Comparison of ENCODE assay signal across 19 mouse cellular contexts in the genomic region with DNA sequence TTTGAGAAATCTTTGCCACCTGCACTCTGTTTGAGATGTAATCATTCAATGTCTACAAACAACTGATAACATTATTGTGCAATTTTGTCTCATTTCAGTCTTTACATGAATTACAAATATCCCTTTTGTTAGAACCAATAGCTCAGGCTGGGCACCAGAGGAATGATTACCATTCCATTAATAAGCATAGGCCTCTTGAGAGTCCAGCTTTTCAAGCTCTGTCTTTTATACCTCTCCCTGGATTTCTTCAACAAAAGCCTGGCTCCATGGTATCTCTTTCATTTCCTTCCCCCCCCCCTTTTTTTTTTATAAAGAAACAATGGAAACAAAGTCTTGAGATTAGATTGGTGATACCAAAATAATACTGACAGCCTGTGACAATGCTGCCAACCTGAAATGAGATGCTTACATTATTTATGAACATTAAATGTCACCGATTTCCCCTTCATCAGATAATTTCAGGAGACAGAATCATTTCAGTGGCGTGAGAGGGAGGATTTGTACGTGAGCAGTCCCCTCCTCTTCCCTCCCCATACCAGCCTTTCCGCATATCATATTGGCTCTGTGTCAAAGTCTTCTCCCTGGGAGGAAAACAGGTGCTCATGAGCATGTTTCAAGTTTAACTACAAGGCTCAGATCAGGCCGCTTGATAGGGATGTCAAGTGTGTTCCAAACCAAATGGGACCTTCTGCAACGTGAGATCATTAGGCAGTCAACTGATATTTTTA.
DNase-seq lines count a peak whose midpoint lies in the region; ATAC-seq and TF ChIP-seq lines count a peak whose summit lies in the region.
"Had no signal": no experiment of that assay in that cellular context is flagged by ENCODE, and none has a peak within 500 bp of the region (broad histone marks: within the 10 kb centered on the region; RNA-seq: fewer than 3 reads in every experiment).

No protein-coding gene starts in this region.

- TF ChIP-seq CTCF in forebrain, postnatal 0 days (IDR thresholded peaks at IDR 0.05; ENCODE audit: low read depth): no peak
- TF ChIP-seq CTCF in left cerebral cortex, adult 2 months (IDR thresholded peaks at IDR 0.05): no peak

- no peak overlapping the region for H3K9ac ChIP-seq in forebrain, embryonic 11.5 days (ENCODE audit: low read length)
- no peak overlapping the region for H3K9ac ChIP-seq in forebrain, postnatal 0 days
- H3K9ac ChIP-seq in forebrain, embryonic 14.5 days (ENCODE audit: low read length): no peak overlapping the region
- no peak overlapping the region for H3K9ac ChIP-seq in hindbrain, embryonic 16.5 days (ENCODE audit: low read depth, low read length)
- no peak overlapping the region for H3K9ac ChIP-seq in midbrain, embryonic 16.5 days (ENCODE audit: low read depth, low read length)
- H3K9ac ChIP-seq: limb, embryonic 15.5 days had no signal

- intact Hi-C loops in left cerebral cortex, adult 2 months (cut with DNase I): no loop called here

- no peaks in the 10 kb centered on the region for H3K9me3 ChIP-seq in forebrain, embryonic 11.5 days (ENCODE audit: control insufficient read depth, low read length)
- H3K9me3 ChIP-seq in forebrain, postnatal 0 days (ENCODE audit: low read length): no peaks in the 10 kb centered on the region
- no peaks in the 10 kb centered on the region for H3K9me3 ChIP-seq in forebrain, embryonic 14.5 days (replicated peaks; ENCODE audit: control insufficient read depth, low read length)
- H3K9me3 ChIP-seq in hindbrain, embryonic 16.5 days (ENCODE audit: control insufficient read depth, low read length): no peaks in the 10 kb centered on the region
- no peaks in the 10 kb centered on the region for H3K9me3 ChIP-seq in midbrain, embryonic 16.5 days (replicated peaks; ENCODE audit: control insufficient read depth, low read length, poor library complexity, severe bottlenecking)
- H3K9me3 ChIP-seq: heart, embryonic 10.5 days; limb, embryonic 15.5 days had no signal

- H3K27me3 ChIP-seq in forebrain, embryonic 11.5 days (ENCODE audit: control insufficient read depth, insufficient read depth, low read length): no peaks in the 10 kb centered on the region
- H3K27me3 ChIP-seq in forebrain, postnatal 0 days (ENCODE audit: insufficient read depth, low read length): no peaks in the 10 kb centered on the region
- H3K27me3 ChIP-seq in forebrain, embryonic 14.5 days (replicated peaks; ENCODE audit: control insufficient read depth, insufficient read depth, low read length): no peaks in the 10 kb centered on the region
- no peaks in the 10 kb centered on the region for H3K27me3 ChIP-seq in hindbrain, embryonic 16.5 days (replicated peaks; ENCODE audit: control insufficient read depth, insufficient read depth, low read length)
- H3K27me3 ChIP-seq in midbrain, embryonic 16.5 days (ENCODE audit: control insufficient read depth, insufficient read depth, low read depth, low read length): no peaks in the 10 kb centered on the region
- H3K27me3 ChIP-seq: limb, embryonic 15.5 days had no signal

- no peak for DNase-seq in forebrain, embryonic 11.5 days (ENCODE audit: low spot score)
- DNase-seq in forebrain, postnatal 0 days: no peak
- peak; percentile 60 for DNase-seq in forebrain, embryonic 14.5 days (ENCODE audit: low spot score)
- DNase-seq in layer of hippocampus, postnatal 10 days (ENCODE audit: low spot score in 2 of 2): no peak
- DNase-seq in thymus, postnatal 4 days: no peak
- DNase-seq in left cerebral cortex, adult 2 months (ENCODE audit: extremely low spot score in 1 of 2, low spot score in 2 of 2): no peak
- DNase-seq: adrenal gland, adult 2 months; cerebellum, adult 11 months; cerebellum, postnatal 36 days; gastrocnemius, postnatal 36 days; heart, postnatal 10 days; kidney, adult 8-10 months; kidney, postnatal 36 days; lung, postnatal 10 days had no signal

- H3K4me3 ChIP-seq in forebrain, embryonic 11.5 days (ENCODE audit: low read depth, low read length): no peak overlapping the region
- H3K4me3 ChIP-seq in forebrain, postnatal 0 days (ENCODE audit: low read depth, low read length): no peak overlapping the region
- no peak overlapping the region for H3K4me3 ChIP-seq in forebrain, embryonic 14.5 days (ENCODE audit: low read depth, low read length)
- H3K4me3 ChIP-seq in hindbrain, embryonic 16.5 days (ENCODE audit: low read length): no peak overlapping the region
- H3K4me3 ChIP-seq in midbrain, embryonic 16.5 days (ENCODE audit: low read depth, low read length): no peak overlapping the region
- H3K4me3 ChIP-seq in left cerebral cortex, adult 2 months: no peak overlapping the region
- H3K4me3 ChIP-seq: heart, embryonic 10.5 days; limb, embryonic 15.5 days had no signal

- WGBS in forebrain, embryonic 11.5 days: 35% methylated on average over 6 of the region's 6 CpGs
- 12% methylated on average over 6 of the region's 6 CpGs for whole genome bisulfite sequencing in forebrain, postnatal 0 days
- WGBS in forebrain, embryonic 14.5 days: 20% methylated on average over 6 of the region's 6 CpGs
- WGBS in hindbrain, embryonic 16.5 days: 19% methylated on average over 6 of the region's 6 CpGs
- WGBS in midbrain, embryonic 16.5 days: 11% methylated on average over 6 of the region's 6 CpGs

- H3K4me2 ChIP-seq in forebrain, embryonic 11.5 days (ENCODE audit: low read depth, low read length, severe bottlenecking): no peak overlapping the region
- H3K4me2 ChIP-seq in forebrain, postnatal 0 days (ENCODE audit: low read depth): no peak overlapping the region
- H3K4me2 ChIP-seq in forebrain, embryonic 14.5 days (ENCODE audit: low read length): no peak overlapping the region
- H3K4me2 ChIP-seq in hindbrain, embryonic 16.5 days (ENCODE audit: low read length): no peak overlapping the region
- no peak overlapping the region for H3K4me2 ChIP-seq in midbrain, embryonic 16.5 days (ENCODE audit: low read length)
- H3K4me2 ChIP-seq: limb, embryonic 15.5 days had no signal

- H3K36me3 ChIP-seq in forebrain, embryonic 11.5 days (ENCODE audit: control insufficient read depth, insufficient read depth, low read length): no peaks in the 10 kb centered on the region
- H3K36me3 ChIP-seq in forebrain, postnatal 0 days (ENCODE audit: insufficient read depth): no peaks in the 10 kb centered on the region
- H3K36me3 ChIP-seq in forebrain, embryonic 14.5 days (ENCODE audit: control insufficient read depth, insufficient read depth, low read length): no peaks in the 10 kb centered on the region
- no peaks in the 10 kb centered on the region for H3K36me3 ChIP-seq in hindbrain, embryonic 16.5 days (ENCODE audit: control insufficient read depth, insufficient read depth, low read length)
- no peaks in the 10 kb centered on the region for H3K36me3 ChIP-seq in midbrain, embryonic 16.5 days (ENCODE audit: control insufficient read depth, insufficient read depth, low read length)
- H3K36me3 ChIP-seq: heart, embryonic 10.5 days; limb, embryonic 15.5 days had no signal

- no peaks in the 10 kb centered on the region for H3K4me1 ChIP-seq in forebrain, embryonic 11.5 days (replicated peaks; ENCODE audit: control insufficient read depth, insufficient read depth, low read length)
- H3K4me1 ChIP-seq in forebrain, postnatal 0 days (ENCODE audit: insufficient read depth): no peaks in the 10 kb centered on the region
- H3K4me1 ChIP-seq in forebrain, embryonic 14.5 days (ENCODE audit: control insufficient read depth, insufficient read depth, low read length): 0 out of 2 replicates have a peak, but pooled peaks cover 3% of the 10 kb centered on the region
- no peaks in the 10 kb centered on the region for H3K4me1 ChIP-seq in hindbrain, embryonic 16.5 days (ENCODE audit: control insufficient read depth, insufficient read depth, low read depth, low read length)
- H3K4me1 ChIP-seq in midbrain, embryonic 16.5 days (ENCODE audit: control insufficient read depth, insufficient read depth, low read length): no peaks in the 10 kb centered on the region
- H3K4me1 ChIP-seq: heart, embryonic 10.5 days; limb, embryonic 15.5 days had no signal

- no peak overlapping the region for H3K27ac ChIP-seq in forebrain, embryonic 11.5 days (ENCODE audit: low read depth, low read length)
- no peak overlapping the region for H3K27ac ChIP-seq in forebrain, postnatal 0 days (ENCODE audit: low read depth, low read length)
- no peak overlapping the region for H3K27ac ChIP-seq in forebrain, embryonic 14.5 days (ENCODE audit: low read depth, low read length)
- no peak overlapping the region for H3K27ac ChIP-seq in hindbrain, embryonic 16.5 days (ENCODE audit: low read depth, low read length)
- H3K27ac ChIP-seq in midbrain, embryonic 16.5 days (ENCODE audit: low read length): no peak overlapping the region
- H3K27ac ChIP-seq in left cerebral cortex, adult 2 months: no peak overlapping the region
- H3K27ac ChIP-seq: heart, embryonic 10.5 days; limb, embryonic 15.5 days had no signal

- peak; percentile 71; the same call in 1 of the 2 replicates for ATAC-seq in forebrain, embryonic 11.5 days (replicated peaks; ENCODE audit: low FRiP score)
- no peak for ATAC-seq in forebrain, postnatal 0 days
- ATAC-seq in forebrain, embryonic 14.5 days: peak; percentile 55; the same call in 1 of the 2 replicates
- ATAC-seq in hindbrain, embryonic 16.5 days: peak; percentile 48; the same call in 1 of the 2 replicates
- ATAC-seq in midbrain, embryonic 16.5 days: peak; percentile 80
- ATAC-seq: inflammation-experienced regulatory T-cells, adult 6 months had no signal
